Mouse (Mus musculus) spleen, embryonic (tissue): Measurements from ENCODE around the gene Cnot9.
"Not testable (repeated sequence)": the region's sequence is repeated elsewhere in the genome, so short reads cannot be mapped to it uniquely, and the experiment has no call there.

ENCODE experiments used
- CTCF ChIA-PET: fragments of 350-600 bp; sonication (Branson Sonifier 250); formaldehyde crosslinking; loops from one replicate; lab custom pipeline; 2022; lab: Charles Lee

The Cnot9 gene

DNA sequence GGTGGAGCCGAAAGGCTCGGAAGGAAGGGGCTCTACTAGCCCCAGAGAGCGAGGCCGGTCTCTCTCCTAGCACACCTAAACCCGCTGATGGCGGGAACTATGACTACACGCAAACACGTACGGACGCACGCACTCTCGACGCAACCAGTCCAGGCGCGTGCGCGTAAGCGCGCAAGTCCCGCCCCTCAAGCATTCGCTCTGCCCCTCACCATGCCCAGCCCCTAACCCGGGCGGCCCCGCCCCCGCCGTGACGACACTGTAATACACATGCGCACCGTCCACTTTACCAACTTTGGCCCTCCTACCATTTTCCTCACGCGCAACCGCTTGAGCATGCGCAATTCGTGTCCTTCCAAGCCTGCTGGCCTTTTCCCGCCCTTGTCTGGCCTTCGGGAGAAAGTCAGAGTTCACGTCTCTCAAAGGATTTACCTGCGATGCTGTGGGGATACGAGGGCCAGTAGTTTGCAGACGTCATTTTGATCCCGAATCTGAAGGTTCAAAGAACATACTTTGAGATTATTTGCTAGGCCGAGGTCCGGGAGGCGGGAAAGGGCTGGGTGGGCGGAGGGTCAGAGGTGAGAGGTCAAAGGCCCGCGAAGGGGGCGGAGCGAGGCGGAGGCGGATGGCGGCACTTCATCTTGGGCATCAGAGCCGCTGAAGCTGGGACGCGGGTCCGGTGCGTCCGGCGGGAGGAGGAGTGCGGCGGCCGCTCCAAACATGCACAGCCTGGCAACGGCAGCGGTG, at the start of gene Cnot9:
Gene Cnot9, plus strand, starts transcription at position 338 of the 744 bp plus-strand sequence.
- CTCF ChIA-PET = interaction anchor here (0.6 kb wide), 1 partner anchor 26 kb away, joined by 15 read pairs; no protein-coding TSS in a partner anchor

DNA sequence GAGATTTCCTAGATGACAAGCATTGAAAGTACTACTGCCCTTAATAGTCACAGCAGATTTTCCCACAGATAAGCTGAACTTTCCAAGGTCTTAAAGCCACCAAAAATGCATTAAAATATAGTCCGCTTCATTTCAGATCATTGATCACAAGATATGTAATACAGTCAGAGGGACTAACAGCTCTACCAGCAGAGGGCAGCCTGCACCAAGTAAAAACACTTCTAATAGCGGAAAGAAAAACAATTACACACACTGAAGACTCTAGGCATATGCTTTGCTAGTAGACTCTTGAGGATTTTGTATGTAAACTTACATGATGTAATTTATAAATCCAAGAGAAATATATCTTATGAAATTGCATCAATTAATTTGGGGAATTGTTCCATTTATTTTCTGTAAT, 45.6 kb upstream of the Cnot9 start:
- CTCF ChIA-PET = interaction anchor here (0.8 kb wide), 1 partner anchor 348 kb away, joined by 3 read pairs; no protein-coding TSS in a partner anchor

DNA sequence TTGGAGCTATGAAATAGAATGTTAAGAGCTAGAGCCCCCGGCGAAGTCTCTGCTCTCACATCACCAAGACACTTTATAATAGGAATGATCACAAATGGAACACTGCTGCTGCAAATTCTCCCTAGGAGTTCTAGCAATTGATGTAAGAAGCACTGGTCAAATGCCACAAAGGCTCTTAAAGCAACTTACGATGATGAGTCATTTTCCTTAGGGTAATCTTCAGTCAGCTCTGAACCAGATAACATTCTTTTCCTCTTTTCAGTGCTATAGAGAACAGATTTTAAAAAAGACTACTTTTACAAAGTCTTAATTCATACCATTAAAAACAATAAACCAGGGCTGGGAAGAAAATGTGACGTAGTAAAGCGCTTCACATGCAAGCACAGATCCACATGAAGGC, 20.1 kb upstream of the Cnot9 start:
- CTCF ChIA-PET = no interaction called here

DNA sequence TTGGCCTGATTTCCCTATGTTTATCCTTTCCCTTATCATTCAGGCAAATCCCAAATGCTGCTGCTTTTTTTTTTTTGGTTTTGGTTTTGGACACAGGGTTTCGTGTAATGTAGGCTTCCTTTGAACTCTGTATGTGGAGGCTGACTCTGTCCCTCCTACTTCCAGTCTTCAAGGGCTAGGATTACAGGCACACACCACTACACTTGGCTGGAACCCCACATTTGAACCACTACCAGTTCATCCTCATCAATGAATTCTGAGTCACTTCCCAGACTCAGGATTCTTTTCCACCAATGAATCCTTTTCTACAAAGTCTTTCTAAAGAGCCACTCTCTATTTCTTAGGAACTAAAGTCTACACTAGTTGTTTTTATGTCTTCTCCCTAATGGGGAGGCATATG, 4.8 kb upstream of the Cnot9 start:
- CTCF ChIA-PET = no interaction called here

DNA sequence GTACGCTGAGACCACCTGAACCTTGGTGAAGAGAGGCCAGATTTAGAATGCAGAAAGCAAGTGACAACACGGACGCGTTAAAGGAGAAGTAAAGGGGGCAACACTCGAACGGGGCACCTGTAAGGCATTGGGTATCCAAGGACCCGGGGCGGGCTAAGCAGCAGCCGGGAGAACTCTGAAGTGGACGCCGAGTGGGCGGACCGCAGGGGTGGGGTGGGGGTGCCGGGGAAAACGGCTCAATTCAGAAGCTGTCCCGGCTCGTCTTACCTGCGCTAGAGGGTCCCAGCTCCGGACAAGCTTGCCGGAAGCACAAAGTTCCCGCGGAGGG, 501 bp upstream of the Cnot9 start:
- CTCF ChIA-PET = no interaction called here

DNA sequence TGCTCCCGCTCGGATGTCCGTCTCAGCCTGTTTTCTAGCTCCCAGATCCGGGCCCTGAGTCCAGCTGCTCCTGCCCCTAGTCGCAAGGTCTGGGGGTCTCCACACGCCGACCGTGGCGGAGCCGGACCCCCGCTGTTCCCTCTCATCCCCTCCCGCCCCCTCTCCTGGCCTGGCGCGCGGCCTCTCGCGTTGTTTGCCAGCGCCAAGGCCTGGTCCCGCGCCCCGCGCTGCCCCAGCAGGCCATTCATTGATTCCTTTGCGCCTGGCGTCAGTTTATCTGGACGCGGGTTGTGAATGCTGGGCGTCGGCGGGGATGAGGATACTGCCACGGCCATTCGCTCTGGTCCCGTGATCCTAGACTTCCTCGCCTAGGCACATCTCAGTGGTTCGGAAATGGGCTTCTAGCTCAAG, 618 bp downstream of the Cnot9 start:
- CTCF ChIA-PET = interaction anchor here (0.6 kb wide), 1 partner anchor 25 kb away, joined by 15 read pairs; no protein-coding TSS in a partner anchor

DNA sequence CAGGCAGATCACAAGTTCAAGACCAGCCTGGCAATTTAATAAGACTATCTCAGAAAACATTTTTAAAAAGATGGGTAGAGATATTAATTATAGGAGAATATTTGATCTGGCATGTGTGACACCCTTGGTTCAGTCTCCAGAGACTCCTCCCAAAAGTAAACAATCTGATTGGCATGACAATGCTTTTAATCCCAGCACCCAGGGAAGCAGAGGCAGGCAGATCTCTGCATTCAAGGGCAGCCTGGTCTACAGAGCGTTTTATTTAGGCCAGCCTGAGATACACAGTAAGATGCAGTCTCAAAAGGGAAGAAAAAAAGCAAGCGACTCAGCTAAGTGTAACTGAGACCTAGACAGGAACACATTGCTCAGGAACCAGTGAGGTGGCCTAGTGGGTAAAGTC, 1.9 kb downstream of the Cnot9 start:
- CTCF ChIA-PET = no interaction called here

DNA sequence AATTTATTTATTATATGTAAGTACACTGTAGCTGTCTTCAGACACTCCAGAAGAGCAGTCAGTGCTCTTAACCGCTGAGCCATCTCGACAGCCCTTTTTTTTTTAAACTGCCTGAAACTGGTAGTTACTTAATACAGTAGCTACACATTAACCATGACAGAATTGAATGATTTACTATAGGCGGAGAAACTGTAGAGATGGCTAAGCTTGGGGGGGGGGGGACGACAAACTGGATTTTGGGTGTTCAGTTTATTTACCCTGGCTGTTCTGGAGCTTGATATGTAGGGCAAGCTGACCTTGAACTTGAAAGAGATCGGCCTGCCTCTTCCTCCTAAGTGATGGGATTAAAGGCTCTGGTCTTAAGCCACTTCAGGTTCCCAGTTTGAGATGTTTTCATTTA, 5.4 kb downstream of the Cnot9 start:
- CTCF ChIA-PET = no interaction called here

DNA sequence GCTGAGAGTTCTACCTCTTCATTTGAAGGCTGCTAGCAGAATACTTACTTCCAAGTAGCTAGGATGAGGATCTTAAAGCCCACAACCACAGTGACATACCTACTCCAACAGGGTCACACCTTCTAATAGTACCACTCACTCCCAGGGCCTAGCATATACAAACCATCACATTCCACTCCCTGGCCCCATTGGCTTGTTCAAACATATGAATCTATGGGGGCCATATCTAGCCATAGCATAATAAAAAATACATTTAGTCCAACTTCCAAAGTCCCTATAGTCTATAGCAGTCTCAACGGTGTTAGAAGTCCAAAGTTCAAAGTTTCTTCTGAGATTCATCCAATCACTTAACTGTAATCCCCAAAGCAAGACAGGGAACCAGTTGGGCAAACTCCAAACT, 7.1 kb downstream of the Cnot9 start:
- CTCF ChIA-PET = not testable (repeated sequence)

DNA sequence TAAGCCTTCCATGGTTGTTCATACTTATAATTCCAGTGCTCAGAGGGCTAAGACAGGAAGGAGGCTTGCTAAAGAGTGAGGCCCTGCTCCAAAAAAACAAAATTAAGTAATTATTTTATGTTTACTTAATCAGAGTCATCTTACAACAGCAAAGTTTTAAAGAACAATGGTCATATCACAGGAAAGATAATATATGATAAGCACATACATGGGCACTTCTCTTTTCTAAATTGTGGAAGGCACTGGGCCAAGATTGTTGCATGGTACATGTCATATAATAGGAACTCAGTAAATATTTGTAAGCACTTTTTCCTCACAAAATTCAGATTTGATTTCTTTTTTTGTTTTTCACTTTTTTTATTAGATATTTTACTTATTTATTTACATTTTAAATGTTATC, 14.0 kb downstream of the Cnot9 start:
- CTCF ChIA-PET = no interaction called here

DNA sequence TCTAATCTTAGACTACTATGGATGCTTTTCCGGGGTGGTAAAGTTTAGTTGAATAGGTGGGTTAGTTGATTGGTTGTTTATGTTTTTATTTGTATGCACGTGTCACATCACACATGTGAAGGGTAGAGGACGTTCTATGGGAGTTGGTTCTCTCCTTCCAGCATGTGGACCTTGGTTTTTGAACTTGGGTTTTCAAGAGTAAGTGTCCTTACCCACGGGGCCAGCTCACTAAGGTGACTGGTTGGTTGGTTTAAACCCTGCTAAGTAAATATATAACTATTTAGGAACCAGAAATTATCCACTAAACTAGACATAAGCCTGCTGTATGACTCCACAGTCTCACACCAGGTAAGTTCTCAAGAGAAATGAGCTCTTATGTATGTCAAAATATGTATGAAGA, 18.9 kb downstream of the Cnot9 start:
- CTCF ChIA-PET = interaction anchor here (0.6 kb wide), 1 partner anchor 440 kb away, joined by 4 read pairs; no protein-coding TSS in a partner anchor

DNA sequence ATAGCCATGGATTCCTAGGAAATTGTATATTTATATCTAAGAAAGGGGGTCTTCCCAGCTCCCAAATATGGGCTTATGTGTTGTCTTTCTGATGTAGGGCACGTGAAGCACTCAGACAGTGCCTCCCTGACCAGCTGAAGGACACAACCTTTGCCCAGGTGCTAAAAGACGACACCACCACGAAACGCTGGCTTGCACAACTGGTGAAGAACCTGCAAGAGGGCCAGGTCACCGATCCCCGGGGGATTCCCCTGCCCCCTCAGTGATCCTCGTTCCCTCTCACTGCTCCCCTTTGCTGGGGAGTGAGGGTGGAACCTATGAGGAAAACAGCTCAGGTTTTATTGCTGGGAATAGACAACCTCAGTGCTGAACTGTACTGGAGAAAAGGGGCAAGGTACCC, 22.7 kb downstream of the Cnot9 start:
- CTCF ChIA-PET = no interaction called here

DNA sequence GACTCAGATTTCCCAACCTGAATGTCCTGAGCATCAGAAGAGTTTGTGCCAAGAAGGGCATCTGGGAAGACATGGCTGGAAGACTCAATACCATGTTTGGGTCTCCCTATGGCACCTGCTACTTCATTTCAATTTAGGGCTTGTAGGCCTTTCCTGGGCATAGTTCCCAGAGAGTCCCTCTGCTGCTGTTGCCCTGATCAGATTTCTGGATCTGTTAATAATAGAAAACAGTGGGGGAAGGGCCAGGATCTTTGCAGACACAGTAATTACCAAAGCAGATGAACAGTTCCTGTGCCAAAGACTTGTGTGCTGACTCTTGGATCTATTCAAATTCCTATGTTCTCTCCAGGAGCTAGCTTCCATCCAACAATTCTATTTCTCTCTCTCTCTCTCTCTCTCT, 32.8 kb downstream of the Cnot9 start:
- CTCF ChIA-PET = no interaction called here

DNA sequence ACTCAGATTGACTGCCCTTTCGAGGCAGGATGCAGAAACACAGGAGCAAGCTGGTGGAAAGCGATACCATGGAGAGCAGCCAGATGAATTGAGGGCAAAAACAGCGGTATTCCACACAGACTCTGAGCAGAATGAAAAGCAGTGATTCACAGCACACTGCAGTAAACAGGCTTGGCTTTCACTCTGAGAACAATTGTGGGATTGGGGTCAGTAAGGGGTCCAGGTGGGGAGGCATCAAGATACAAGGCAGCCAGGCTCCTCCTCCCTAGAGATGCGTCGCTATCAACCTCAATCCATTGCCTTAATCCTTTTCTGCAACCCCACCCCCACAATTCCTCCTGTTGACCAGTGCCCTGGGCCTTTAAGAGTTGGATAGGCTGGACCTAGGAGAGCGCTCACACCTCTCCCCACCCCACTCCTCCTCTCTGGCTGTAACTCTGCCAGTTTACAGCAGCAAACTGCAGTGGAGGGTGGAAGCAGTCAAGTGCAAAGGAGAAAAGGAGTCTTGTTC, 36.6 kb downstream of the Cnot9 start, which contains the start of gene Plcd4:
Gene Plcd4, plus strand, starts transcription at position 438 of the 511 bp plus-strand sequence.
- CTCF ChIA-PET = no interaction called here

DNA sequence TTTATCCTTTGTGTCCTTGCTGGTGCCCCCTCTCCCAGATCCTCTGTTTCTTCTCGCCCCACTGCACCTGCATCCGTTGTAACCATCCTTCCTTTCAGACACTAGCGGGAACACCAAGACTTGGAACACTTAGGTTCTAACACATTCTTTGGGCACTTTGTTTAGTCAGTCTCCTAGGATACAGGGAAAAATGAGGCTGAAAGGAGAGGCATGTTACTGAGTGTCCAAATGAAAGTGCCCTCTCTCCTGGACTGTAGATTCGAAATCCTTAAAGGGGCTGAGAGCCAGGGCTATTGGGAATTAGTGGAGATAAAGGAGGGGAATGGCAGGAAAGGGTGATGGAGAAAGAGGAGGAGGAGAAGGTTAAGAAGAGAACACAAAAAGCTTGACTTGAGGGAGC, 38.3 kb downstream of the Cnot9 start, which contains the start of gene Usp37:
Gene Usp37, minus strand, starts transcription at position 101 of the 400 bp plus-strand sequence.
- CTCF ChIA-PET = no interaction called here

DNA sequence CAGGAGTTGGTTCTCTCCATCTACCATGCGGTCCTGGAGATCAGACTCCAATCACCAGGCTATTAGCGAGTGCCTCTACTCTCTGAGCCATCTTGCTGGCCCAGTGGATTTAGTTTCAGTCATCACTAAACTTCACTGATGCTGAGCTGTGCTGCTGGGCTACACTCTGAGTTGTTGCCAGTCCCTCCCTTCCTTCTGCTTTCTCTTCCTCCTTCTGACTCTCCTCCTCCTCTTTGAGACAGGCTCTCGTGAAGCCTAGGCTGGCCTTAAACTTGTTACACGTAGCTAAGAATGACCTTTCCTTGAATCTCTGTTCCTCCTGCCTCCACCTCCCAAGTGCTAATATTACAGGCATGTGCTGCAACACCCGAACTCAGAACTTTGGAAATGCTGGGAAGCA, 53.2 kb downstream of the Cnot9 start:
- CTCF ChIA-PET = interaction anchor here (0.6 kb wide), 1 partner anchor 427 kb away, joined by 3 read pairs; no protein-coding TSS in a partner anchor

DNA sequence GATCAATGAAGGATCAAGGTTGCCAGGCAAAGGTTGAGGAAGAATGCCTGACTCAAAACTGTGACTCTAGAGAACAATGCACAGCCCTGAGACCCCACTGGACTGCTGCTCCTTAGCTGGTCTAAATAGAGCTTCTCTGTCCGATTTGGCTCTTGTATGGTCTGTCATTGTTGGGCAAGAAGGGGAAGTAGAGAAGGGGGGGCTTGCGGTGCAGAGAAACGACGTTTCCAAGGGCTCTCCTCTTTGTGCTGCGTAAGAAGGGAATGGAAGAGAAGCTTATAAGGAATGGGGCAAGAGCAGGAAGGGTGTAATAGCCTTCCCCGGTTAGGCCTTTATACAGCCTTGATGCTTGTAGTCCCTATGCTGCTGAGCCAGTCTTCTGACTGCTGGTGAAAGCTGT, 60.0 kb downstream of the Cnot9 start:
- CTCF ChIA-PET = no interaction called here

DNA sequence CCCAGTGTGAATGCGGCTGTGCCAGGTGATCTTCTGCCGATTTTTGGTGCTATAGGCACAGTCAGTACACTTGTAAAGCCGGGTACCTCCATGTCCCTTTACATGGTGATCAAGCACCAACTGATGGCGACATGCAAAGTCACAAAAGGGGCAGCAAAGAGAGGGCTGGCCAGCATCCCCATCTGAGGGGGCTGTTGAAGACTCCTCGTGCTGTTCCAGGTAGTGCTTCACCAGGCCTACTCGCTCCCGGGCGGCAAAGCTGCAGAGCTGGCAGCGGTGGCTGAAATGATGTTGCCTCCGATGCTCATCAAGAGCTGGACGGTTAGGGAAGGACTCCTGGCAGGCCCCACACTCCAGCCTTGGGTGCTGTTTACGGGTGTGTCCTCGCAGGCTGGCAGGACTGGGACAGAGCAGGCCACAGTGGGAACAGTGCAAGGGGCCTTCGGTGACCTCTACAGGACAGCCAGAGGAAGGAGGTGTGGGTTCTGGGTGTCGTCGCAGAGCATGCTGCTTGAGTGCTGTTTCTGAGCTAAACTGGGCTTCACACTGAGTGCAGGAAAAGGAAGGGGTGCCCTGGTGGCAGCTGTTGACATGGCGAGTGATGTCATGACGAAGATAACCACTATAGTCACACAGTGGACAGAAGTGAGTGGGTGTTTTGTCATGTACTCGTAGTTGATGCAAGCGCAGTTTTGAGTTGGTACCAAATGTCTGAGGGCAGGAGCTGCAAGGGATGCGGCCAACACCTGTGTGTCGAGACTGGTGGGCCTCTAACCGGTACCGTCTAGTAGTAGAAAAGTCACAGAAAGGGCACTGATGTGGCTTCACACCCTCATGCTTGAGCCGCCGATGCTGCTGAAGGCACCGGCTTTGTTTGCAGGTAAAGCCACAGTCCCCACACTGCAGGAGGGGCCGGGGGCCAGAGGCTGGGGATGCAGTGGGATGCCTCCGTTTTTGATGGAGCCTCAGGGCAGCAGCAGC, 64.2 kb downstream of the Cnot9 start:
- CTCF ChIA-PET = no interaction called here
